Mouse (Mus musculus) common myeloid progenitor, adult 5-6 weeks (primary cell): ENCODE results near the gene Pate2. TPM values are rescaled to one million over a fixed set of nuclear protein-coding genes. Genes with fewer than 3 reads are reported as not detected.

ENCODE experiments used
- ATAC-seq: replicated peaks from 2 replicates; pipeline ENCODE4 v1.8.0; 2016; ENCODE audit warnings: low read depth, mild to moderate bottlenecking, moderate TSS enrichment, inconsistent platforms; ENCODE audit not compliant: poor library complexity, severe bottlenecking
- total RNA-seq: library from RNA; stranded (forward); fragments of 200-1000, 187-1606 nt; gene quantifications from 2 replicates; pipeline ENCODE4 v1.2.3, GENCODE M21; 2017

Pate2 gene
- total RNA-seq, 1 experiment from 2014 or later, result 0.82 TPM

DNA sequence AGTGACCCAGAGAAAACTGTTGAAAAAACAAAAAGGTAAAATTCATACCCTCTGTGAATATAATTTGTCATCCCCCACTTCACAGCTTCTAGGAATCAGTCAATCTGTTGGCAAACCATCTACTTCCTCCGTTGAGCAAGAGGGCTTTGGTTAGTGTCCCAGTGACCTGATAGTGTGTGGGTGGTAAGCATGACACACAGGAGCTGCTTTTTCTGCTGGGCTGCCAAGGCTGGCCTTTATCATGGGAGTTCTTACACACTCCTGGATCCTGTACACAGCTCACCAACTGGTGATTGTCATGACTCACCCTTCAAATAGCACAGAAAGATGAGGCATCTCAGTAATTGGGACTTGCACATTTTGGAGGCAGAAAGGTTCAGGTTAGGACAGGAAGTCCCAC, 116.9 kb downstream of the Pate2 start, which contains the start of gene Pate1:
TSS of gene Pate1 (minus strand) at position 378 of the 400 bp plus-strand sequence.
- no peak for ATAC-seq

DNA sequence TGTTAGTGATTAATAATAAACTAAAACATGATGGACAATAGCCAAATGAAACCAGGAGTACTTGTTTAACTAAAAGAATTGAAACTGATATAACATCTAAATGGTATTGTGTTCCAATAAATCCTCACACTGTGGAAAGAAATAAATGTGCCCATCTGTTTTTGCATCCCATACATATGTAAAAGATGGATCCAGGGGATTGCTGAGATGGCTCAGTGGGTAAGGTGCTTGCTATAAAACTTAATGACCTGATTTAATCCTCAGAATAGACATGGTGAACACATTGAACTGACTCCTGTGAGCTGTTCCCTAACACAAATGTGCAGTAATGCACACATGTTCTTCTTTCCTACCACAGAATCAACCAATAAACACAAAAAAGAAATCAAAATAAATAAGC, 121.8 kb downstream of the Pate2 start:
- no peak for ATAC-seq

DNA sequence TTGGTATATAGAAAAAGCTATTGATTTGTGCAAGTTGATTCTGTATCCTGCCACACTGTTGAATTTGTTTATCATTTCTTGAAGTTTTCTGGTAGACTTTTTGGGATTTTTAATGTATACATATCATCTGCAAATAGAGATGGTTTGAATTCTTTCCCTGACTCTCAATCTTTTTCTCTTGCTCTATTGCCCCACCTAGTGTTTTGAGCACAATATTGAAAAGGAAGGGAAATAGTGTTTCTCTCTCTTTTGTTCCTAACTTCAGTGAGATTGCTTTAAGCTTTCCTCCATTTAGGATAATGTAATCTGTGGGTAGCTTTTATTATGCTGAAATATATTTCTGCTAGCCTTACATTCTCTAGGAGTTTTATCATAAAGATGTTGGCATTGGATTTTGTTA, 137.2 kb downstream of the Pate2 start:
- ATAC-seq, result no peak

Other genes starting within 250 kb of the Pate2 start
- gene Cdon, start 149.2 kb upstream of the Pate2 start, total RNA-seq, result 0.39 and 1.4 TPM in 2 replicates
- gene Gm1113, start 52.0 kb upstream of the Pate2 start, total RNA-seq, result not detected in 2 replicates
- 0.05 and 0.49 TPM in 2 replicates for gene Ddx25, start 11.8 kb upstream of the Pate2 start, total RNA-seq
- gene Pus3, start 11.7 kb upstream of the Pate2 start, total RNA-seq, result 36.8 and 45.9 TPM in 2 replicates
- gene Hyls1, start 114 bp downstream of the Pate2 start, total RNA-seq, result 12.2 and 16.4 TPM in 2 replicates
- not detected in 2 replicates for gene Pate4, start 41.7 kb downstream of the Pate2 start, total RNA-seq
- gene Pate3, start 77.9 kb downstream of the Pate2 start, total RNA-seq, result not detected in 2 replicates
- not detected in 2 replicates for gene Pate1, start 117.1 kb downstream of the Pate2 start, total RNA-seq
- not detected in 2 replicates for gene Gm17677, start 170.8 kb downstream of the Pate2 start, total RNA-seq
- gene Gm17727, start 207.8 kb downstream of the Pate2 start, total RNA-seq, result not detected in 2 replicates
- gene Gm27235, start 219.8 kb downstream of the Pate2 start, total RNA-seq, result not detected in 2 replicates
- not detected in 2 replicates for gene D730048I06Rik, start 219.8 kb downstream of the Pate2 start, total RNA-seq